Comparison of ENCODE assay signal across 13 mouse cellular contexts in the genomic region with DNA sequence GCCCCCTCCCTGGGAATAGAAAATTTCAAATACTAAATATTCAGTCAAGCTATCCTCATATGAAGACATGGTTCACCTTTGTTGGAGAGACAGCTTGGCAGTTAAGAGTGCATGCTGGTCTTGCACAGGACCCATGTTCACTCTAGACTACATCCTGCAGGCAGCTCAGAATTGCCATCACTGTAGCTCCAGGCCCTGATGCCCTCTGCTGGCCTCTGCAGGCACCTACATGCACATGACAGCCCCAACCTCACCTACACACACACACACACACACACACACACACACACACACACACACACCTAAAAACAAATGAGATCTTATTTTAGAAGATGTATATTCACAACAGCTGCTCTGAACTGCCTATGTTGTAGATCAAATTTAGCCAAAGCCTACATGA. TPM values are rescaled to one million over a fixed set of nuclear protein-coding genes. Genes with fewer than 3 reads are reported as not detected.
DNase-seq lines count a peak whose midpoint lies in the region; ATAC-seq and TF ChIP-seq lines count a peak whose summit lies in the region.
"Had no signal": no experiment of that assay in that cellular context is flagged by ENCODE, and none has a peak within 500 bp of the region (broad histone marks: within the 10 kb centered on the region; RNA-seq: fewer than 3 reads in every experiment).

No protein-coding gene starts in this region.

- peak; percentile 43 for DNase-seq in CD4-positive, CD25-positive, alpha-beta regulatory T cell, adult 2 months (ENCODE audit: low read depth, low spot score)
- DNase-seq in liver, postnatal 0 days = no peak
- no peak for DNase-seq in liver, embryonic 11.5 days (ENCODE audit: low spot score)
- peak; percentile 69 for DNase-seq in ZHBTc4 (ENCODE audit: low read depth, low spot score)
- no peak for DNase-seq in spleen, postnatal 36 days (ENCODE audit: low spot score in 2 of 2)
- no peak for DNase-seq in layer of hippocampus, adult 18-20 months (ENCODE audit: low spot score in 2 of 2)
- DNase-seq: adrenal gland, postnatal 10 days; cerebellum, adult 9-11 months; gastrocnemius, postnatal 36 days; heart, postnatal 4 days had no signal

- H3K4me1 ChIP-seq in liver, postnatal 0 days (ENCODE audit: insufficient read depth) = no peaks in the 10 kb centered on the region
- no peaks in the 10 kb centered on the region for H3K4me1 ChIP-seq in liver, embryonic 11.5 days (replicated peaks; ENCODE audit: control insufficient read depth, insufficient read depth, low read length)
- H3K4me1 ChIP-seq in small intestine, adult 2 months (ENCODE audit: control insufficient read depth, insufficient read depth, insufficient read length, low read length) = no peaks in the 10 kb centered on the region
- H3K4me1 ChIP-seq: midbrain, embryonic 10.5 days had no signal

- TF ChIP-seq EP300 in liver, postnatal 0 days (IDR thresholded peaks at IDR 0.05; ENCODE audit: low read depth) = no peak

- peak; percentile 49 for TF ChIP-seq CTCF in liver, postnatal 0 days (IDR thresholded peaks at IDR 0.05; ENCODE audit: low read depth)
- TF ChIP-seq CTCF in small intestine, adult 2 months (IDR thresholded peaks at IDR 0.05; ENCODE audit: extremely low read depth, insufficient read length, insufficient replicate concordance, low read depth, low read length) = 0 out of 2 replicates have a peak, but pooled peaks have one; percentile 19

- no peaks in the 10 kb centered on the region for H3K9me3 ChIP-seq in liver, postnatal 0 days (ENCODE audit: low read length)
- no peaks in the 10 kb centered on the region for H3K9me3 ChIP-seq in liver, embryonic 11.5 days (ENCODE audit: control insufficient read depth, low read length)
- H3K9me3 ChIP-seq: midbrain, embryonic 10.5 days had no signal

- no peaks in the 10 kb centered on the region for H3K27me3 ChIP-seq in liver, postnatal 0 days (ENCODE audit: insufficient read depth, low read length)
- H3K27me3 ChIP-seq in liver, embryonic 11.5 days (replicated peaks; ENCODE audit: control insufficient read depth, insufficient read depth, low read length) = no peaks in the 10 kb centered on the region
- no peaks in the 10 kb centered on the region for H3K27me3 ChIP-seq in small intestine, adult 2 months (ENCODE audit: control insufficient read depth, insufficient read depth, low read length)

- no peak overlapping the region for H3K4me3 ChIP-seq in liver, postnatal 0 days (ENCODE audit: low read depth, low read length)
- no peak overlapping the region for H3K4me3 ChIP-seq in liver, embryonic 11.5 days (ENCODE audit: low read depth, low read length)
- no peak overlapping the region for H3K4me3 ChIP-seq in small intestine, adult 2 months (ENCODE audit: low read depth, low read length)
- H3K4me3 ChIP-seq: midbrain, embryonic 10.5 days had no signal

- no peak overlapping the region for H3K4me2 ChIP-seq in liver, postnatal 0 days (ENCODE audit: low read depth, low read length)
- no peak overlapping the region for H3K4me2 ChIP-seq in liver, embryonic 11.5 days

- no peak for TF ChIP-seq POLR2A in small intestine, adult 2 months (IDR thresholded peaks at IDR 0.05; ENCODE audit: low read depth, low read length)

- no peak for ATAC-seq in CD4-positive, CD25-positive, alpha-beta regulatory T cell, adult 4 months
- ATAC-seq in liver, postnatal 0 days = no peak
- no peak for ATAC-seq in liver, embryonic 11.5 days (replicated peaks; ENCODE audit: low FRiP score)

- H3K9ac ChIP-seq in liver, postnatal 0 days (replicated peaks) = no peak overlapping the region
- no peak overlapping the region for H3K9ac ChIP-seq in liver, embryonic 11.5 days (ENCODE audit: low read depth, low read length)

- peaks cover 13% of the 10 kb centered on the region for H3K36me3 ChIP-seq in liver, postnatal 0 days (replicated peaks; ENCODE audit: insufficient read depth, low read length)
- no peaks in the 10 kb centered on the region for H3K36me3 ChIP-seq in liver, embryonic 11.5 days (ENCODE audit: control insufficient read depth, insufficient read depth, low read length)
- H3K36me3 ChIP-seq in small intestine, adult 2 months (ENCODE audit: control insufficient read depth, insufficient read depth, low read length) = peaks cover 4% of the 10 kb centered on the region

- H3K27ac ChIP-seq in liver, postnatal 0 days (ENCODE audit: low read depth) = no peak overlapping the region
- H3K27ac ChIP-seq in liver, embryonic 11.5 days (ENCODE audit: low read depth, low read length) = no peak overlapping the region
- no peak overlapping the region for H3K27ac ChIP-seq in small intestine, adult 2 months (ENCODE audit: insufficient read depth, low read depth, low read length)
- H3K27ac ChIP-seq: midbrain, embryonic 10.5 days had no signal

RNA-seq across cellular contexts. Expression of a gene that starts 31.1 kb away (rescaled TPM):
- 10 to 100 TPM; 18.2 to 22.9 TPM for polyA plus RNA-seq in CD4-positive, CD25-positive, alpha-beta regulatory T cell, adult 4 months (2017; shearing (Covaris generic))
- polyA plus RNA-seq in liver, postnatal 0 days (2015; fragmentation: Nextera tagmentation; extraction: Ambion mirVana) = 13.7 and 14.2 TPM in 2 replicates
- polyA plus RNA-seq in liver, embryonic 11.5 days (2014; fragmentation: Nextera tagmentation; extraction: Ambion mirVana) = 15.4 and 16.9 TPM in 2 replicates
- 24.8 and 80.3 TPM in 2 replicates for polyA plus RNA-seq in small intestine, adult 2 months (2012; rRNA removed)
- 10 to 100 TPM; 23.8 to 26.4 TPM for total RNA-seq in layer of hippocampus, adult 18-20 months (2021)

Comparison
In these comparisons a context has a peak if more than half of its experiments do, and no peak if none do; other contexts are left out.
1. DNase-seq: peak in CD4-positive, CD25-positive, alpha-beta regulatory T cell, adult 2 months (single experiment) and ZHBTc4 (single experiment); none in liver, postnatal 0 days (single experiment), liver, embryonic 11.5 days (single experiment), spleen, postnatal 36 days (0 of 2) and layer of hippocampus, adult 18-20 months (0 of 2).